Mouse (Mus musculus) neural tube, embryonic 15.5 days (tissue): Measurements from ENCODE around the gene Vps53. TPM values are rescaled to one million over a fixed set of nuclear protein-coding genes. Genes with fewer than 3 reads are reported as not detected.

Experiments
- ATAC-seq: fragments of 200-750 bp; cut with Nextera tagmentation; 2 replicates; pipeline ENCODE4 v1.8.0; 2017; ENCODE audit warnings: mild to moderate bottlenecking, moderate TSS enrichment, moderate library complexity; ENCODE audit not compliant: low FRiP score
- H3K27ac ChIP-seq: fragments of 300-500 bp; sonication (generic); replicated peaks from 2 replicates; pipeline ENCODE4 v1.5.1; 2015; ENCODE audit warnings: mild to moderate bottlenecking, inconsistent platforms
- H3K27me3 ChIP-seq: fragments of 300-500 bp; sonication (generic); replicated peaks from 2 replicates; pipeline ENCODE4 v1.6.1; 2015; ENCODE audit warnings: inconsistent platforms
- H3K36me3 ChIP-seq: fragments of 300-500 bp; sonication (generic); 2 replicates; pipeline ENCODE4 v1.6.1; 2015; ENCODE audit warnings: inconsistent platforms
- H3K4me1 ChIP-seq: fragments of 300-500 bp; sonication (generic); 2 replicates; pipeline ENCODE4 v1.6.1; 2015; ENCODE audit warnings: inconsistent platforms
- H3K4me2 ChIP-seq: fragments of 300-500 bp; sonication (generic); 2 replicates; pipeline ENCODE4 v1.6.1; 2015; ENCODE audit warnings: inconsistent platforms, mild to moderate bottlenecking, moderate library complexity
- H3K4me3 ChIP-seq: fragments of 300-500 bp; sonication (generic); replicated peaks from 2 replicates; pipeline ENCODE4 v1.5.1; 2015; ENCODE audit warnings: mild to moderate bottlenecking, inconsistent platforms
- H3K9ac ChIP-seq: fragments of 300-500 bp; sonication (generic); replicated peaks from 2 replicates; pipeline ENCODE4 v1.6.1; 2015; ENCODE audit warnings: mild to moderate bottlenecking, inconsistent platforms
- H3K9me3 ChIP-seq: fragments of 300-500 bp; sonication (generic); replicated peaks from 2 replicates; pipeline ENCODE4 v1.6.1; 2016; ENCODE audit warnings: inconsistent platforms
- WGBS: fragments of 180-500 bp; shearing (Covaris S2); methylation state at CpG from one replicate; pipeline ENCODE4 v1.1.7; 2015; ENCODE audit warnings: mixed read lengths; 5-methylcytosine and 5-hydroxymethylcytosine counted together
- polyA plus RNA-seq: library from polyadenylated mRNA; unstranded; fragments of >200 nt; fragmentation: Nextera tagmentation; extraction: Ambion mirVana; gene quantifications from 2 replicates; pipeline ENCODE4 v1.2.1, GENCODE M21; 2015

The Vps53 gene
- polyA plus RNA-seq, 1 experiment from 2014 or later: 69.4 TPM

DNA sequence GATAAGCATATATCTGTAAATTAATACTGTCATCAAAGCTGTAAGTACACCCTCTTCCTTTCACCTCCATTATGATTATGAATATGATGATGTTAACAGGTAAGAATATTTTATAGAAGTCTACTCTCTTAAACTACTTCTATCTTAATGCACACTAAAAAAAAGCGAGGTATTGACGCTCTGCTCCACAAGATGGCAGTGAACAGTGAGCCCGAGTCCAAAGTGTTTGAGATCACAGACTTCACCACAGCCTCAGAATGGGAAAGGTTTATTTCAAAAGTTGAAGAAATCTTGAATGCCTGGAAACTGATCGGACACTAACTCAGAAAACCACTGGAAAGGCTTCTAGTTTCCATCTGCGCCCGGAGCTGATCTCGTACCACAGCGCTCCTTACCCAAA, 85.8 kb downstream of the Vps53 start:
- WGBS: 94% methylated on average over 8 of the region's 8 CpGs

DNA sequence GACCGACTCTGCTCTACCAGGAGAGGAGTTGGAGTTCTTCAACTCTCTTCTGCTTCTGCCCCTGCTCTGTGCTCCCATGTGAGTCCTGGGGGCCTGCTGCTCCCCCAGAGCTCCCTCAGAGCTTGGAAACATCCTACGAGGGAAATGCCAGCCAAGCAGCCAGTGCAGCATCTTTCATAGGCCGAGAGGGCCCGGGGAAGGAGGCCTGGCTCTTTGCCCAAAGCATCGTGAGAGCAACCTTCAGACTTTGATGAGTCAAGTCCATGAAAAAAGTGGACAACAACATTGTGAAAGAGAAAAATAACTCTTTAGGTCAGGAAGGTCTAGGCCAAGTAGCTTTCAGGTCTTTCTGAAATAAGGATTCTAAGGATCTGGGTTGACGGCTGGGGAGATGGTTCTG, 89.7 kb downstream of the Vps53 start:
- WGBS: 81% methylated on average over 6 of the region's 6 CpGs
- Histone ChIP-seq H3K4me3 (no peak overlapping the region), H3K4me2 (no peak overlapping the region), H3K4me1 (no peaks in the 10 kb centered on the region), H3K9me3 (no peaks in the 10 kb centered on the region), H3K27me3 (no peaks in the 10 kb centered on the region), H3K36me3 (peaks cover 41% of the 10 kb centered on the region; the same call in 1 of the 2 replicates), H3K9ac (no peak overlapping the region), H3K27ac (no peak overlapping the region)
- ATAC-seq: no peak

More for the DNA sequence above, 85.8 kb downstream of the Vps53 start:
- Histone ChIP-seq H3K9me3 (no peaks in the 10 kb centered on the region), H3K27me3 (no peaks in the 10 kb centered on the region), H3K27ac (no peak overlapping the region), H3K36me3 (peaks cover 33% of the 10 kb centered on the region; the same call in 1 of the 2 replicates), H3K4me1 (no peaks in the 10 kb centered on the region), H3K4me3 (no peak overlapping the region), H3K4me2 (no peak overlapping the region), H3K9ac (no peak overlapping the region)
- ATAC-seq: no peak

DNA sequence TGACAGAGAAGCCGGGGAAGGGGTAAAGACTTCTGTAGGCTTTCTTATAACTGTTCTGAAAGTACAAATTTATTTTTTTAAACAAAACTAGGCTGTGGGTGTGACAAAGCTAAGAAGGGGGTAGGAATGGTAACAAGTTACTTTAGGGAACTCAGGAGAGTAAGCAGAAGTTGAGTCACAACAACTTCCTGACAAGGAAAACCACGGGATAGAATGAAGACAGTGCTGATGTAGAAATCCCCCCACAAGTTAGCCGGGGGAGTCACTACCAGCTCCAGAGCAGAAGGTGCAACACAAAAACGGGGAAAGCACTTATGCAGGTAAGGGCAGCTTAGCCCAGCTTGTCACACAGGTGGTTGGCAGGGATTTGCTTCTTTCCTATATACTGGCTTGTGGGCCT, 90.9 kb downstream of the Vps53 start:
- no peaks in the 10 kb centered on the region for H3K9me3 ChIP-seq
- no peak overlapping the region for H3K9ac ChIP-seq
- H3K36me3 ChIP-seq: peaks cover 41% of the 10 kb centered on the region; the same call in 1 of the 2 replicates
- H3K4me1 ChIP-seq: no peaks in the 10 kb centered on the region
- ATAC-seq: no peak
- 92% methylated on average over 4 of the region's 4 CpGs for WGBS
- no peaks in the 10 kb centered on the region for H3K27me3 ChIP-seq
- H3K27ac ChIP-seq: no peak overlapping the region
- no peak overlapping the region for H3K4me2 ChIP-seq
- no peak overlapping the region for H3K4me3 ChIP-seq

DNA sequence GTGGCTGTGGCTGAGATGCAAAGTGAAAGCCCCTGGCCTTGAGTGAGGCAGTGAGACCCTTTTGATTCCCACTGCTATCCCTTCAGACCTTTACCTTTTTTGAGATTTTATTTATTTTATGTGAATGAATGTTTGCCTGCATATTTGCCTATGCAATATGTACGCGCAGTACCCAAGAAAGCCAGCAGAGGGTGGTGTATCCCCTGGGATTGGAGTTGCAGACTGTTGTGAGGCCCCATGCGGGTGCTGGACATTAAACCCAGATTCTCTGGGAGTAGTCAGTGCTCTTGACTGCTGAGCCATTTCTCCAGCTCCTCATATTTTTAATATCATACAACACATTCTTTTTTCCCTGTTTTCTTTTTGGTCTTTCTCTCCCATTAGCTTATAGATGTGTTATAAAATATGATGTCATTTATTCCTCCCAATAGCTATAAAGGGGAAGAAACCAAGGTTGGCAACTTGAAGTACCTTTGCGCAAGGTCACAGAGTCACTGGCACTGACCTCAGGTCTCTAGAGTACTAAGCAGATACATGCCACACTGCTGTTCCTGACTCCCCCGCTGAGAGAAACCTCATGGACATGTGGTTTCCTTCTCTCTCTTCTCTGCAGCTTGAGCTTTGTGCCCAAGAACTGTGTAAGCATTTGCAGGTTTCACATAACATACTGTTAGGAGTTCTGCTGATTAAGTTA, 93.4 kb downstream of the Vps53 start:
- Histone ChIP-seq H3K9ac (no peak overlapping the region), H3K4me1 (no peaks in the 10 kb centered on the region), H3K36me3 (peaks cover 45% of the 10 kb centered on the region), H3K4me2 (no peak overlapping the region), H3K4me3 (no peak overlapping the region), H3K27ac (no peak overlapping the region), H3K9me3 (no peaks in the 10 kb centered on the region), H3K27me3 (no peaks in the 10 kb centered on the region)
- no peak for ATAC-seq
- 70% methylated on average over 5 of the region's 5 CpGs for WGBS

DNA sequence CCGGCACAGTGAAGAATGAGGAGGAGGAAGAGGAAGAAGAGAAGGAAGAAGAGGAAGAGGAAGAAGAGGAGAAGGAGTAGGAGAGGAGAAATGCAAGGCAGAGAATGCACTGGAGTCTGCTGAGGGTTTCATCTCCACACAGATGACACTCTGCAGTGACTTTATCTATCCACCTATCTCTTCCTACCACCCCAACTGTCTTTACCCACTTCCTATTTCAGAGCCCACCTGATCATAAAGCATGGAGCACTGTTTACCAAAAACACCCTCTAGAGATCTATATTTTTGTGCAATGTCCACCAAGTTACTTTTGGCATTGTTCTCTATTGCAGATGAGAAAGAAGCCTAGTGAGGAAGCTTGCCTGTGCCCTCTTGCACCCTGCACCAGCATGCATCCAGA, 94.5 kb downstream of the Vps53 start:
- ATAC-seq: no peak
- Histone ChIP-seq H3K36me3 (peaks cover 47% of the 10 kb centered on the region), H3K4me2 (no peak overlapping the region), H3K4me1 (no peaks in the 10 kb centered on the region), H3K27ac (no peak overlapping the region), H3K4me3 (no peak overlapping the region), H3K9me3 (no peaks in the 10 kb centered on the region), H3K9ac (no peak overlapping the region), H3K27me3 (no peaks in the 10 kb centered on the region)
- 90% methylated on average over 1 of the region's 1 CpGs for WGBS

DNA sequence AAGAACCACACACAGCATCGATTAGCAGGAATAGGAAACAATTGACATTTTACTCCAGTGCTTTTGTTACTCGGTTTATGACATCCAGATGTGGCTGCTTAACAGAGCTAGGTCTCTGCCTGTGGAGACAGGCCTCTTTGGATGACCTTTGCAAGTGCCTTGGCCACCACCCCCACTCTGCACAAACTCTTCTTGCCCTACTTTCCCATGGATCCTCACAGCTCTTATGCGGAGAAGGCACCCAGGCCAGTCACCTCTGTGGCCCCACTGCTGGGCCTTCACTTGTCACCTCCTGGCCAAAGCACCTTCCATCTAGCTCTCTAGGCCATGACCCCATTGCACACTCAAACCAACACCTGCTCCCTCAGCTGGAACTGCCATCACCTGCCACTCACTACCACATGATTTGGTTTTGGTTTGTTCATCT, 95.5 kb downstream of the Vps53 start:
- H3K27me3 ChIP-seq: no peaks in the 10 kb centered on the region
- H3K36me3 ChIP-seq: peaks cover 50% of the 10 kb centered on the region
- WGBS: 34% methylated on average over 3 of the region's 3 CpGs
- H3K9ac ChIP-seq: no peak overlapping the region
- no peak for ATAC-seq
- H3K4me2 ChIP-seq: no peak overlapping the region
- H3K4me3 ChIP-seq: no peak overlapping the region
- no peak overlapping the region for H3K27ac ChIP-seq
- H3K9me3 ChIP-seq: no peaks in the 10 kb centered on the region
- no peaks in the 10 kb centered on the region for H3K4me1 ChIP-seq

DNA sequence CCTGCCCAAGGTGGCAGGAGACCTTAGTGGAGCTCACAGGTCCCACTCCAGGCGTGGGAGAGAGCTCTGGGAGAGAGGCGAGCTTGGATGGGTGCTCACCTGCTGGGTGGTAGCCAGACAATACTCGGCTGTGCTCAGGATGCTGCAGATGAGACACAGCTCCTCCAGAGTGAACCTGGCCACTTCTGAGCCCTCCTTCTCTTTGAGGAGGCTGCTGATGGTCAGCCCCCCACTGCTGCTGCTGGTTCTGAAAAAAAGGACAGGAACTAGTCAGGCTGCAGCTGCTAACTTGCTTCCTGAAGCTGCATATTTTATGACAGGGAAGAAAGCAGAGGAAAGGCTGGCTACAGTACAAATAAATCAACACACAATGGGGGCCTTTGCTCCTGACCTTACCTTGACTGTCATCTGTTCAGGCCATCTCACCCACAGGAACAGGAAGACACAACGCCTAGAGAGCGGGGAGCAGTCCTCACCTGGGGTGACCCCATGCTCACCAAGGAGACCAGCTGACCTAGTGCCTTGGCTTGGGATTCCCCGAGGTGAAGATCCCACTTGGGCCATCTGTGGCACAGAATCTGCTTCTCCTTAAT, 98.3 kb downstream of the Vps53 start:
- no peak for ATAC-seq
- 77% methylated on average over 6 of the region's 6 CpGs for WGBS

DNA sequence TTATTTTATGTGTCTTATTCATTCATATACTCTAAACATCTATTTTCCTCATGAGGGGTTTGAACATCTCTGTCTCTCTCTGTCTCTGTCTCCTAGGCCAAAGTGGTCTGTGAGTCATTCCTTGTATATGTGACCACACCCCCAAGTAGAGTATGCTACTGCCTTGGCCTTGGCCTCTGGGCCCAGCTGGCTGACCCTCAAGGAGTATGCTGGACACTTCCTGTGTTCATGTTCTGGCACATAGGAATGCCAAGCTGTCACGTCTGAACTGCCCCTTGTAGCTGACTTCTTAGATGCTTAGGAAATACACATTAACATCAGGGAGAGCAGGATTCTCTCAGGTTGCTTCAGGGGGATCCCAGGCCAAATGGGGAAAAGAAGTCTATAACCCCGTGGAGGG, 99.2 kb downstream of the Vps53 start:
- H3K27ac ChIP-seq: no peak overlapping the region
- peaks cover 61% of the 10 kb centered on the region for H3K36me3 ChIP-seq
- H3K9ac ChIP-seq: no peak overlapping the region
- ATAC-seq: no peak
- H3K4me1 ChIP-seq: no peaks in the 10 kb centered on the region
- no peak overlapping the region for H3K4me3 ChIP-seq
- no peaks in the 10 kb centered on the region for H3K27me3 ChIP-seq
- WGBS: 71% methylated on average over 2 of the region's 2 CpGs
- H3K9me3 ChIP-seq: no peaks in the 10 kb centered on the region
- H3K4me2 ChIP-seq: no peak overlapping the region

More for the DNA sequence above, 98.3 kb downstream of the Vps53 start:
- Histone ChIP-seq H3K9ac (no peak overlapping the region), H3K36me3 (peaks cover 57% of the 10 kb centered on the region), H3K27me3 (no peaks in the 10 kb centered on the region), H3K27ac (no peak overlapping the region), H3K4me3 (no peak overlapping the region), H3K4me2 (no peak overlapping the region), H3K4me1 (no peaks in the 10 kb centered on the region), H3K9me3 (no peaks in the 10 kb centered on the region)

DNA sequence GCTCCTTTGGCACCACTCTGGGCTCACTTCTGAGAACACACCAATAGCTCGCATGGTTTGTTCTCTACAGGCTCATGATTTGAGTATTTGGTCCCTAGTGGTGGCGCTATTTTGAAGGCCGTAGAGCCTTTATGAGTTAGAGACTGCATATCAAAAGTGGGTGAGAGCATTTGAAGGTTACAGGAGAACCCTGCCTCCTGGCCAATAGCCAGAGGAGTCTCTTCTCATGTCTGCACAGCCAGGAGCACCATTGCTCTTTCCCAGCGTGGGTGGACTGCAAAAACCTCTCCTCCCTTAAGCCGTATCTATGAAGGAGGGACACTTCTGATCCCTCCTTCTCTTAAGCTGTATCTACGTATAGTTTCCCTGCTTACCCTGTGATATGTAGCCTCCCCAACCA, 102.1 kb downstream of the Vps53 start:
- Histone ChIP-seq H3K27me3 (no peaks in the 10 kb centered on the region), H3K4me2 (no peak overlapping the region), H3K4me3 (no peak overlapping the region), H3K9me3 (no peaks in the 10 kb centered on the region), H3K4me1 (no peaks in the 10 kb centered on the region; the same call in 1 of the 2 replicates), H3K36me3 (peaks cover 77% of the 10 kb centered on the region), H3K27ac (no peak overlapping the region), H3K9ac (no peak overlapping the region)
- 91% methylated on average over 6 of the region's 6 CpGs for WGBS
- no peak for ATAC-seq

DNA sequence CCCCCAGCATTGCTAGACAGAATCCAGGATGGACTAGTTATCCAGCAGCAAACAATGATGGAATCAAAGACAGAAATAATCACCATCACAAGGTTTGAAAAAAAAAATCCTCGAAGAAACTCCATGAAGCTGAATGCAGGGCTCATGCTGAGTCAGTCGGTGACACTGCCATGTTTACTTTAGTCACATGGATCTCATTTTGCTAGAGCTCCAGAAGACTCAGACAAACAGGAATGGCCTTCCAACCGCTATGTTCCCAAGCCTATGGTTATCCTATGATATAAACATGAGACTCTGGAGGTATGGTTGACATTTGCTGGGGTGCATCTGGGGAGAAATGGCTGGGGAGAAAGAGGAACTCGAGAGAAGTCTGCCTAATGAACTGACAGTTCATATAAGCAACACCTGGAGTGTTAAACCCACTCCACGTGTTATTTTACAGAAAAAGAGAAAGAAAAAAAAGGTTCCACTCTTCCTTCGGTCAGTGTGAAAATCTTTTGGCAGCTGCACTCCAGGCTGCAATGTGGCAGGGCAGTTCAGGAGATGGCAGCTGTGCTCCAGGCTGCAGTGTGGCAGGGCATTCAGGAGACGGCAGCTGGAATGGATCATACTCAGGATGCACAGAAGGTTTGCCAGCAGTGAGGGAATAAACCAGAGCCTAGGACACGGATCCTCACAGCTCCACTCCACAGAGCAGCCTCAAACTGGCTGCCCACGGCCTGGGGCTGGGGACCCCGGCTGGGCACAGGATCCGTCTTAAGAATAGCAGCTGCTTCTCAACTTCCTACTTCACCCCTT, 105.0 kb downstream of the Vps53 start:
- 72% methylated on average over 11 of the region's 11 CpGs for WGBS

DNA sequence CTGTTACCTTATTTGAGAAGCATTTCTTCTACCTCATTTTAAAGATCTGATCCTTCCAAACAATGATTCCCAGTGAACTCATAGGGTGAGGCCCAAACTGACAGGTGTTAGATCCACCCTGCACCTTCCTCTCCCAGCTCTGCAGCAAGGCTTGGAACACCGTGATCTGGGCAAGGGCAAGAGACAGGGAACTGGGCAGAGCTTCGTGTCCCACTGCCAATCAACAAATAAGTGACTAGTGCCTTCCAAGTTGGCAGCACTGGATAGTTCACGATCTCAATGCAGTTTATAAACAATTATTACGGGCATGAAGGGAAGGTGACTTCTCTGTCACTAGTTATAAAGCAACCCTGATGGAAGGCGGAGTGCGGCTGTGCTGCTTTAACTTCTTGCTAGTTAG, 109.6 kb downstream of the Vps53 start:
- H3K9me3 ChIP-seq: no peaks in the 10 kb centered on the region
- WGBS: 90% methylated on average over 6 of the region's 6 CpGs
- H3K4me2 ChIP-seq: no peak overlapping the region
- H3K27ac ChIP-seq: no peak overlapping the region
- H3K4me3 ChIP-seq: no peak overlapping the region
- H3K4me1 ChIP-seq: no peaks in the 10 kb centered on the region; the same call in 1 of the 2 replicates
- no peaks in the 10 kb centered on the region for H3K27me3 ChIP-seq
- ATAC-seq: no peak
- peaks cover 35% of the 10 kb centered on the region for H3K36me3 ChIP-seq
- H3K9ac ChIP-seq: no peak overlapping the region

More for the DNA sequence above, 105.0 kb downstream of the Vps53 start:
- no peaks in the 10 kb centered on the region; the same call in 1 of the 2 replicates for H3K4me1 ChIP-seq
- peaks cover 55% of the 10 kb centered on the region for H3K36me3 ChIP-seq
- no peak for ATAC-seq
- no peaks in the 10 kb centered on the region for H3K9me3 ChIP-seq
- no peak overlapping the region for H3K27ac ChIP-seq
- H3K9ac ChIP-seq: no peak overlapping the region
- no peak overlapping the region for H3K4me3 ChIP-seq
- H3K4me2 ChIP-seq: no peak overlapping the region
- no peaks in the 10 kb centered on the region for H3K27me3 ChIP-seq
